Mouse (Mus musculus): ENCODE measurements around the gene Klrb1.

Gene Klrb1

DNA sequence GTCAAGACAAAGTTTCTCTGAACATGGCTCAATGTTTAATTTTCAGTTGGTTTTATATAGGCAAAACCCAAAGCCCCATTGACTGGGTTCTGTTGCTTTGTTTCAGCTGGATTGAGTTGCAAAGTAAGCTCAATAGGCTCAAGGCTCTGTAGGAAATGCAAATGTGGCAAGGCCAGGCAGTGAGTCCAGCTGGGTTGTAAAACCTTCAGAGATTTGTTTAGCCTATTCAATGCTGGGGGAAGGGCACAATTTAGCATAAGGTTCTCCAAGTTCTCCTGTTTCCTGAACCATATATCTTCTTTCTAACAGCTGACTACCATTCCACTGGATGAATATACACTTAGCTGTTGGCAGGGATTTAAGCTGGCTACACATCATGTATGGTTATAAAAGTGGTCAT is 12.0 kb upstream of the Klrb1 start:
- DNase-seq (ENCODE audit: low spot score in 2 of 2), result no peak

DNA sequence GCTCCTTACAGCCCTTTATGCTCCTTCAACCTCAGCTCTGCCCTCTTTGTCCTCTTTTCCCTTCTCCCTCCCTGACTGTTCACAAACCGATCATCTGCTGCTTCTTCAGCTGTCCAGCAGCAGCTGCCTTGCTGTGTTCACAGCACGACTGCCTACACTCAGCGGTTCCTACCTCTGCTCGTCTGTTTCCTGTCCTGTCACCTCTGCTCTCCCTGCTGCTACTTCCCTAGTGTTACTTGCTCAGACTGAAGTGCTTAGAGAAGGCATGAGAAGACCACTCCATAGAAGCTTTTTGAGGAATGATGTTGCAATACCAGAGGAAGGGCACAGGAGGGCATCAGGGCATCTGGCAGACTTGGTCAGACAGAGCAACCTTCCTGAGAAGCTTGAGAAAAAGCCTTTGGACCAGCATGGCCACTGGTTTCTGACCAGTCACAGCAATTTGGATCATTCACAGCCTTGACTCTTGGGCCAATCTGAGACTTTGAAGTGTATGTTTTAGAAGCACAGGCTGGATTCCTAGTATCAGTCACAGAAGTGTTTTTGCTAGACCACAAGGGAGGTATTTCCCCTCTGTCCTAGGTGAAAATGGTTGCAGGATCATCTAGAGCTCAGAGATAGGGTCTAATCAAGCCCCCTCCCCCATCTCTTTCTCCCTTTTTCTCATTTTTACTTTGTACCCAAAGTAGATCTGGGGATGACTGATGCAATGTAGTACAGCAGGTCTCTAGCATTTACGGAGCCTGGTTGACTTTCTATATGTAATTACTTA is 11.2 kb upstream of the Klrb1 start:
- DNase-seq (ENCODE audit: low spot score in 2 of 2), result no peak

DNA sequence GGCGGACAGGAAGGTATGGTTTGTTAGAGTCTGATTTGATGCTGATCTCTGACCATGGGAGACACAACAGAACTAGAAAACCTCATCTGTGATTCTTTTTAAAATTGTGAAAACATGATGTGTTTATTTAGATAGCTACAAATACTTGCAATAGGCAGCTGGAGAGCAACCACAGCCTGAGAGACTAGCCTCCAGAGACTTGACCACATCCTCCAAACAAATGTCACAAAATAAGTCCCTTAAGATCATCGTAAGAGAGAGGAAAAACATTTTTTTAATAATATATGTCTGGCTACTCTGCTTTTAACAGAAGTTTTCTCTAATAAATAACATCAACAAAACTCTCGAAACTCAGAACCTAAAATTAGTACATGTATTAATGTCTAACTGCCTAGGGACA is 9.2 kb upstream of the Klrb1 start:
- no peak for DNase-seq (ENCODE audit: low spot score in 2 of 2)

DNA sequence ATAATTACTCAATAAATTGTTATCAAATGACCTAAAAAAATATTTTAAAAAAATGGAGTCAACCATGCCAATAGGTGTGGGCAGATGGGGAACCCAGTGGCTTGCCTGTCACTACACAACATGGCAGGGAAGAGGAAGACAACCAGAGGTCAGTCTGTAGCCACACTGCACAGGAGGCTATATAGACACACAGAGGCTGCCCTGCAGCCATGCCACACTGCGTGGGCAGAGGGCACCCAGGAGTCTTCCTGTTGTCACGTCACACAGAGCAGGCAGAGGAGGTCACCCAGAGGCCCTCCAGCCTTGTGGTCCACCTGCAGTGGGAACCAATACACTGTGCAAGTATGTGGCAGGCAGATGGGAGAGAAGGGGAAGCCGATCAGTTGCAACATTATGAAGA is 21.2 kb downstream of the Klrb1 start:
- DNase-seq (ENCODE audit: low spot score in 2 of 2), result no peak

DNA sequence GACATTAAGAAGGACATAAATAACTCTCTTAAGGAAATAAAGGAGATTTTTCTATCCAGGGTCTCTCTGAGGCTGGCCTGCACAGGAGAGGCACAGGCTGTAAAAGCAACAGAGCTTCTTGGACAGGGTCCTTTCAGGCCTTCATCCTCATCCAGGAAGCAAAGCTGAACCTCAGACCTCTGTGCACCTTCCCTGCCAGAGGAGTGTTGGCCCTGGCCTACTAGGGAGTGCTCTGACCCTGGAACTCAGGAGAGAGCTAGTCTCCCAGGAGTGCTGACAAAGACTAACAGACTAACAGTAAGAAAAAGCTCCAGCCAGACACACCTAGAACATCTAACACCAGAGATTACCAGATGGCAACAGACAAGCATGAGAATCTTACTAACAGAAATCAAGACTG is 43.3 kb downstream of the Klrb1 start:
- DNase-seq (ENCODE audit: low spot score in 2 of 2), result no peak

DNA sequence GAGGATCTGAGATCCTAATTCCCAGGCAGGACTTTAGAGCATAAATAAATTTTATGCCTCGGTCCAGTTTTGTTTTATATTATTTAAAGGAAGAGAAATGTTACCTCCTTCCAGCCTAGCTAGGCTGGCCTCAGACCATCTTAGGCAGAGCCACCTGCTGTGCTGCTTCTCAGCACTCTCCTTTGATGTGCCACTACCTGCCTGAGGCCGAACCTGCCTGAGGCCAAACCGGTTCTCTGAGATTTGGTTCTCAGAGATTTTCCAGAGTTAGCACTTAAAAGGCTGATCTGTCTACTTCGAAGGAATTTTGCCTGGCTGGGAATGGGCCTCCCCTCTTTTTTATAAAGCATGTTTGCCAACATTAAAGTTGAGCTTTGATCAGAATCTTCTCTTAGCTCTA is 52.9 kb downstream of the Klrb1 start:
- no peak for DNase-seq (ENCODE audit: low spot score in 2 of 2)

DNA sequence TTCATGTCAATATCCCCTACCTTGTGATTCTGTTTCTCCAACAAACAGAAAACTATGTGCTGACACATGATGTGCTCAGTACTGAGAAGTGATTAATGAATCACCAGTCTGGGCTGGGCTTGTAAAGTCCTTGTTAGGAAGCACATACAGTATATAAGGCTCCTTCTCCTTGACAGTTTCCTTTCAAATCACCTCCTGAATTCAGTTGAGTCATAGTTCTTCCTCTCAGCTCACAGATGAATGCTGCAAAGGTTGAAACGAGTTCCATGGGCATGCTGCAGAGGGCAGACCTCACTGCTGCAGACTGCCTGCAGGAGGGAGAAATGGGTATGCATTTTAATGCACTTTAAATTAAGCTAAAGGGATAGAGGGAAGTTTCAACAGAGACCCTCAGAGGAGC is 60.7 kb downstream of the Klrb1 start, which contains the start of gene Clec2h:
TSS of gene Clec2h (plus strand) at position 180 of the 400 bp plus-strand sequence.
- DNase-seq (ENCODE audit: low spot score in 2 of 2), result no peak

DNA sequence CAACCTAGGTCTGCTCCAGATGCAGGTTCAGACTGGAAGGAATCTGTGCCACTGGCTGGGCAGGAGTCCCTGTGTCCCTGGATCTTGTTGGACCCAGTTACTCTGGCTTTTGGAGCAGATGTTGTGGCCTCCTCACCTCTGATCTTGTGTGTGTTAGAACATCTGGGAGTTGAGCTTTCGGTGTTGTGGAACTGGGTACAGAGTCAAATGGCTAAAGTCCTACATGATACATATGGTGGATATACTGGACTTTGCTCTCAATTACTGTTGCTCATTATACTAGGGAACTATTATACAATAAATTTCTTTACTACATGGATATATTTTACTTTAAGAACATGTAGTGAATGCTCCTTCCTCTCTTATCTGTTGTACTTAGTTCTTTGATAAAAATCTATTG is 61.6 kb downstream of the Klrb1 start:
- DNase-seq (ENCODE audit: low spot score in 2 of 2), result no peak
